In the genomic region with DNA sequence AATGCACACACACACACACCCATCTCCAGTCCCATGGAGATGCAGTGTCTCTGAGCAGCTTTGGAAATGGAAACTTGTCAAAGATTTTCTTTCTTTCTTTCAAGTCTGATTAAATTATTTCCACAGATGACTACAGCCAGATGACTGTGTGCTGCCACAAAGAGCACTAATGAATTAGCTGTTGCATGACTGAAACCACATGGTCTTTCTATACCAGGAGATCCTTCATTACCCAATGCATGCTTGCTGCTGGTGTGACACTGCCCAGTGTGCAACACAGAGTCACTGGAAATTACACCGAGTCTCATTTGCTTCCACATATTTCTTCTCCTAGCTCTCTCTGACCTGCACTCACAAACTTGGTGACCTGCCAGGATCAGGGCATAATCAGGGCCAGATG, we compare ENCODE assay signal across 12 mouse cellular contexts.
DNase-seq lines count a peak whose midpoint lies in the region; ATAC-seq lines count a peak whose summit lies in the region.
"Had no signal": no experiment of that assay in that cellular context is flagged by ENCODE, and none has a peak within 500 bp of the region (broad histone marks: within the 10 kb centered on the region; RNA-seq: fewer than 3 reads in every experiment).

No protein-coding gene starts in this region.

- H3K4me2 ChIP-seq in limb, embryonic 12.5 days, result no peak overlapping the region
- H3K4me2 ChIP-seq in hindbrain, embryonic 16.5 days (ENCODE audit: low read length), result no peak overlapping the region
- no peak overlapping the region for H3K4me2 ChIP-seq in intestine, embryonic 15.5 days (replicated peaks)
- H3K4me2 ChIP-seq: liver, embryonic 15.5 days had no signal

- no peak overlapping the region for H3K4me3 ChIP-seq in embryonic facial prominence, embryonic 10.5 days
- no peak overlapping the region for H3K4me3 ChIP-seq in limb, embryonic 12.5 days (replicated peaks)
- no peak overlapping the region for H3K4me3 ChIP-seq in hindbrain, embryonic 16.5 days (ENCODE audit: low read length)
- no peak overlapping the region for H3K4me3 ChIP-seq in intestine, embryonic 15.5 days (replicated peaks)
- H3K4me3 ChIP-seq: liver, embryonic 15.5 days had no signal

- no peak overlapping the region for H3K9ac ChIP-seq in limb, embryonic 12.5 days (replicated peaks)
- no peak overlapping the region for H3K9ac ChIP-seq in hindbrain, embryonic 16.5 days (ENCODE audit: low read depth, low read length)
- no peak overlapping the region for H3K9ac ChIP-seq in intestine, embryonic 15.5 days
- H3K9ac ChIP-seq: liver, embryonic 15.5 days had no signal

- H3K27ac ChIP-seq in embryonic facial prominence, embryonic 10.5 days (replicated peaks), result no peak overlapping the region
- H3K27ac ChIP-seq in limb, embryonic 12.5 days, result no peak overlapping the region
- no peak overlapping the region for H3K27ac ChIP-seq in hindbrain, embryonic 16.5 days (ENCODE audit: low read depth, low read length)
- H3K27ac ChIP-seq in intestine, embryonic 15.5 days, result no peak overlapping the region
- H3K27ac ChIP-seq: liver, embryonic 15.5 days had no signal

- no peaks in the 10 kb centered on the region for H3K9me3 ChIP-seq in embryonic facial prominence, embryonic 10.5 days
- no peaks in the 10 kb centered on the region for H3K9me3 ChIP-seq in limb, embryonic 12.5 days
- no peaks in the 10 kb centered on the region for H3K9me3 ChIP-seq in hindbrain, embryonic 16.5 days (ENCODE audit: control insufficient read depth, low read length)
- H3K9me3 ChIP-seq in intestine, embryonic 15.5 days, result no peaks in the 10 kb centered on the region
- H3K9me3 ChIP-seq: liver, embryonic 15.5 days had no signal

- 46% methylated on average over 1 of the region's 1 CpGs for WGBS in embryonic facial prominence, embryonic 10.5 days
- WGBS in limb, embryonic 12.5 days, result 23% methylated on average over 1 of the region's 1 CpGs
- WGBS in hindbrain, embryonic 16.5 days, result 78% methylated on average over 1 of the region's 1 CpGs
- WGBS in intestine, embryonic 15.5 days, result 78% methylated on average over 1 of the region's 1 CpGs

- no peaks in the 10 kb centered on the region for H3K36me3 ChIP-seq in embryonic facial prominence, embryonic 10.5 days (replicated peaks)
- no peaks in the 10 kb centered on the region for H3K36me3 ChIP-seq in limb, embryonic 12.5 days
- H3K36me3 ChIP-seq in hindbrain, embryonic 16.5 days (ENCODE audit: control insufficient read depth, insufficient read depth, low read length), result no peaks in the 10 kb centered on the region
- no peaks in the 10 kb centered on the region for H3K36me3 ChIP-seq in intestine, embryonic 15.5 days
- H3K36me3 ChIP-seq: liver, embryonic 15.5 days had no signal

- peaks cover 14% of the 10 kb centered on the region for H3K4me1 ChIP-seq in embryonic facial prominence, embryonic 10.5 days
- H3K4me1 ChIP-seq in limb, embryonic 12.5 days (replicated peaks), result peaks cover 11% of the 10 kb centered on the region
- H3K4me1 ChIP-seq in hindbrain, embryonic 16.5 days (ENCODE audit: control insufficient read depth, insufficient read depth, low read depth, low read length), result no peaks in the 10 kb centered on the region
- H3K4me1 ChIP-seq in intestine, embryonic 15.5 days (replicated peaks), result no peaks in the 10 kb centered on the region
- H3K4me1 ChIP-seq: liver, embryonic 15.5 days had no signal

- 0 out of 2 replicates have a peak, but pooled peaks have one; percentile 31 for ATAC-seq in limb, embryonic 12.5 days (ENCODE audit: insufficient number of reproducible peaks, insufficient read depth, low FRiP score, low TSS enrichment, low read depth)
- no peak for ATAC-seq in hindbrain, embryonic 16.5 days
- ATAC-seq in intestine, embryonic 15.5 days, result no peak
- ATAC-seq: intestine, postnatal 0 days had no signal

- peak; percentile 12 for DNase-seq in kidney, postnatal 10 days
- DNase-seq in kidney, adult 11 months, result no peak
- peak; percentile 29 for DNase-seq in embryonic facial prominence, embryonic 10.5 days (ENCODE audit: low spot score)
- peak; percentile 20 for DNase-seq in retina, embryonic 14.5 days (ENCODE audit: low spot score)
- DNase-seq in MN1 (ENCODE audit: low spot score), result no peak
- DNase-seq: cerebellum, adult 11-12 months; thymus, postnatal 4 days had no signal

- H3K27me3 ChIP-seq in embryonic facial prominence, embryonic 10.5 days (replicated peaks; ENCODE audit: low read depth, poor library complexity, severe bottlenecking), result no peaks in the 10 kb centered on the region
- H3K27me3 ChIP-seq in limb, embryonic 12.5 days, result no peaks in the 10 kb centered on the region
- no peaks in the 10 kb centered on the region; the same call in 1 of the 2 replicates for H3K27me3 ChIP-seq in hindbrain, embryonic 16.5 days (replicated peaks; ENCODE audit: control insufficient read depth, insufficient read depth, low read length)
- no peaks in the 10 kb centered on the region for H3K27me3 ChIP-seq in intestine, embryonic 15.5 days (replicated peaks)
- H3K27me3 ChIP-seq: liver, embryonic 15.5 days had no signal

Comparison
In these comparisons a context has a peak if more than half of its experiments do, and no peak if none do; other contexts are left out.
1. DNase-seq: peak in kidney, postnatal 10 days (single experiment), embryonic facial prominence, embryonic 10.5 days (single experiment) and retina, embryonic 14.5 days (single experiment); none in kidney, adult 11 months (single experiment) and MN1 (single experiment).